Mouse (Mus musculus): Measurements from ENCODE around the gene Trak1. TPM values are rescaled to one million over a fixed set of nuclear protein-coding genes. Genes with fewer than 3 reads are reported as not detected.

Trak1 gene
- total RNA-seq, 2 experiments from 2014 or later = 230 to 235 TPM

- DNase-seq (ENCODE audit: low spot score in 2 of 2) = peak; percentile 71 to 90
Observed at GRCm38 (mm10) chr9:121366135-121366863, 69.0 kb downstream of the Trak1 start.

GRCm38 (mm10) chr9:121366864-121367245 lies 69.6 kb downstream of the Trak1 start:
- DNase-seq (ENCODE audit: low spot score in 2 of 2) = peak in 1 of 2 experiments; percentile 83

GRCm38 (mm10) chr9:121369573-121369972 lies 72.3 kb downstream of the Trak1 start:
- peak in 1 of 2 experiments; percentile 57 for DNase-seq (ENCODE audit: low spot score in 2 of 2)

GRCm38 (mm10) chr9:121371346-121371891 lies 74.1 kb downstream of the Trak1 start:
- peak in 1 of 2 experiments; percentile 85 for DNase-seq (ENCODE audit: low spot score in 2 of 2)

GRCm38 (mm10) chr9:121371946-121372646 lies 74.8 kb downstream of the Trak1 start:
- DNase-seq (ENCODE audit: low spot score in 2 of 2) = no peak

- no peak for DNase-seq (ENCODE audit: low spot score in 2 of 2)
Observed at GRCm38 (mm10) chr9:121373107-121373506, 75.8 kb downstream of the Trak1 start.

- no peak for DNase-seq (ENCODE audit: low spot score in 2 of 2)
Observed at GRCm38 (mm10) chr9:121373512-121373911, 76.2 kb downstream of the Trak1 start.

GRCm38 (mm10) chr9:121374076-121374863 lies 77.0 kb downstream of the Trak1 start:
- peak in 1 of 2 experiments; percentile 70 for DNase-seq (ENCODE audit: low spot score in 2 of 2)

GRCm38 (mm10) chr9:121374864-121375255 lies 77.6 kb downstream of the Trak1 start:
- DNase-seq (ENCODE audit: low spot score in 2 of 2) = no peak

- no peak for DNase-seq (ENCODE audit: low spot score in 2 of 2)
Observed at GRCm38 (mm10) chr9:121376094-121376493, 78.8 kb downstream of the Trak1 start.

GRCm38 (mm10) chr9:121380310-121380920 lies 83.1 kb downstream of the Trak1 start:
- DNase-seq (ENCODE audit: low spot score in 2 of 2) = no peak

GRCm38 (mm10) chr9:121381678-121382297 lies 84.5 kb downstream of the Trak1 start:
- DNase-seq (ENCODE audit: low spot score in 2 of 2) = no peak

GRCm38 (mm10) chr9:121382568-121382967 lies 85.3 kb downstream of the Trak1 start:
- peak in 1 of 2 experiments; percentile 57 for DNase-seq (ENCODE audit: low spot score in 2 of 2)

- peak; percentile 69 to 85 for DNase-seq (ENCODE audit: low spot score in 2 of 2)
Observed at GRCm38 (mm10) chr9:121383180-121383586, 85.9 kb downstream of the Trak1 start.

- peak in 1 of 2 experiments; percentile 60 for DNase-seq (ENCODE audit: low spot score in 2 of 2)
Observed at GRCm38 (mm10) chr9:121384620-121385019, 87.3 kb downstream of the Trak1 start.

- DNase-seq (ENCODE audit: low spot score in 2 of 2) = peak; percentile 89 to 91
Observed at GRCm38 (mm10) chr9:121385091-121385748, 87.9 kb downstream of the Trak1 start.

GRCm38 (mm10) chr9:121385749-121386350 lies 88.5 kb downstream of the Trak1 start:
- no peak for DNase-seq (ENCODE audit: low spot score in 2 of 2)

GRCm38 (mm10) chr9:121387539-121388272 lies 90.4 kb downstream of the Trak1 start:
- peak; percentile 75 to 85 for DNase-seq (ENCODE audit: low spot score in 2 of 2)
